Mouse (Mus musculus) left cerebral cortex, adult 8-10 months (tissue): ENCODE measurements around the gene Gm10337. TPM values are rescaled to one million over a fixed set of nuclear protein-coding genes. Genes with fewer than 3 reads are reported as not detected.

Source experiments
- DNase-seq, 2 experiments: peaks; one replicate each; pipeline ENCODE4 v3.0.0; 2022; ENCODE audit warnings: low spot score in 2 of 2
- total RNA-seq, 4 experiments: library from RNA; stranded (reverse); gene quantifications; 2 replicates each; pipeline ENCODE4 v1.2.4; 2022

Gm10337 gene
- total RNA-seq, 4 experiments from 2014 or later: not detected

DNA sequence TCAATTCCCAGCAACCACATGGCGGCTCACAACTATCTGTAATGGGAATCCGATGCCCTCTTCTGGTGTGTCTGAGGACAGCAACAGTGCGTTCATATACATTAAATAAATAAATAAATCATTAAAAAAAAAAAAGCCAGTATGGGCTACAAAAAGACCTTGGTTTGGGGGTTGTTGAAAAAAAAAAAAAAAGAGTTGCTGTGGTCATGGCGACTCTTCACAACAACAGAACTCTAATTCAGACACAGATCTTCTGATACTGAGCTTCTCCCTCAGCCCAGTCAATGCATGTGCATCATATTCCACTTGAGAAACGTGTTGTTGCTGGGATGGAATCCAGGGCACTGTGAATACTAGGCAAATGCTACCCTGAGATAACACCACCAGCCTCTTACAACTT lies 49.1 kb downstream of the Gm10337 start:
- DNase-seq: no peak

Other genes starting within 250 kb of the Gm10337 start
- 10 to 100 TPM; 13.5 to 16.8 (median 16.3) TPM for gene Rarg, start 246.2 kb upstream of the Gm10337 start, total RNA-seq
- gene Gm9918, start 233.2 kb upstream of the Gm10337 start, total RNA-seq: not detected
- gene Mfsd5, start 224.3 kb upstream of the Gm10337 start, total RNA-seq: 10 to 100 TPM; 38.3 to 48.5 (median 42.1) TPM
- gene Espl1, start 207.5 kb upstream of the Gm10337 start, total RNA-seq: 1 to 10 TPM in 3 of 4 experiments, under 1 TPM in 1; 0.91 to 1.5 (median 1.2) TPM
- gene Pfdn5, start 177.6 kb upstream of the Gm10337 start, total RNA-seq: 100 to 1,000 TPM; 457 to 497 (median 483) TPM
- gene Myg1, start 172.0 kb upstream of the Gm10337 start, total RNA-seq: 10 to 100 TPM; 59.3 to 63.4 (median 61.9) TPM
- 10 to 100 TPM; 20.1 to 25.3 (median 22.2) TPM for gene Aaas, start 153.0 kb upstream of the Gm10337 start, total RNA-seq
- gene Sp7, start 136.5 kb upstream of the Gm10337 start, total RNA-seq: 1 to 10 TPM in 2 of 4 experiments, under 1 TPM in 2; 0.82 to 1.6 (median 1.0) TPM
- gene Sp1, start 97.6 kb upstream of the Gm10337 start, total RNA-seq: 10 to 100 TPM; 30.3 to 44.7 (median 38.7) TPM
- gene Amhr2, start 58.4 kb upstream of the Gm10337 start, total RNA-seq: 1 to 10 TPM in 1 of 4 experiments, under 1 TPM in 3; 0.73 to 2.0 (median 0.92) TPM
- 10 to 100 TPM; 42.3 to 53.7 (median 44.3) TPM for gene Prr13, start 44.7 kb upstream of the Gm10337 start, total RNA-seq
- gene Pcbp2, start 33.2 kb upstream of the Gm10337 start, total RNA-seq: 100 to 1,000 TPM; 481 to 511 (median 488) TPM
- gene Map3k12, start 13.3 kb downstream of the Gm10337 start, total RNA-seq: 10 to 100 TPM; 85.6 to 93.8 (median 89.3) TPM
- 10 to 100 TPM; 30.3 to 37.4 (median 35.2) TPM for gene Tarbp2, start 14.5 kb downstream of the Gm10337 start, total RNA-seq
- gene Npff, start 21.2 kb downstream of the Gm10337 start, total RNA-seq: 1 to 10 TPM; 2.1 to 4.8 (median 3.2) TPM
- gene Gm28047, start 121.3 kb downstream of the Gm10337 start, total RNA-seq: under 1 TPM in 1 of 4 experiments, not detected in 3; 0.91 TPM
- gene Atf7, start 121.7 kb downstream of the Gm10337 start, total RNA-seq: 10 to 100 TPM; 40.8 to 44.8 (median 42.6) TPM
- 10 to 100 TPM in 3 of 4 experiments, 1 to 10 TPM in 1; 8.4 to 19.1 (median 13.2) TPM for gene Atp5g2, start 168.6 kb downstream of the Gm10337 start, total RNA-seq
- 10 to 100 TPM; 74.9 to 85.2 (median 82.2) TPM for gene Calcoco1, start 218.5 kb downstream of the Gm10337 start, total RNA-seq